Mouse (Mus musculus): ENCODE measurements around the gene Ints3.

DNA sequence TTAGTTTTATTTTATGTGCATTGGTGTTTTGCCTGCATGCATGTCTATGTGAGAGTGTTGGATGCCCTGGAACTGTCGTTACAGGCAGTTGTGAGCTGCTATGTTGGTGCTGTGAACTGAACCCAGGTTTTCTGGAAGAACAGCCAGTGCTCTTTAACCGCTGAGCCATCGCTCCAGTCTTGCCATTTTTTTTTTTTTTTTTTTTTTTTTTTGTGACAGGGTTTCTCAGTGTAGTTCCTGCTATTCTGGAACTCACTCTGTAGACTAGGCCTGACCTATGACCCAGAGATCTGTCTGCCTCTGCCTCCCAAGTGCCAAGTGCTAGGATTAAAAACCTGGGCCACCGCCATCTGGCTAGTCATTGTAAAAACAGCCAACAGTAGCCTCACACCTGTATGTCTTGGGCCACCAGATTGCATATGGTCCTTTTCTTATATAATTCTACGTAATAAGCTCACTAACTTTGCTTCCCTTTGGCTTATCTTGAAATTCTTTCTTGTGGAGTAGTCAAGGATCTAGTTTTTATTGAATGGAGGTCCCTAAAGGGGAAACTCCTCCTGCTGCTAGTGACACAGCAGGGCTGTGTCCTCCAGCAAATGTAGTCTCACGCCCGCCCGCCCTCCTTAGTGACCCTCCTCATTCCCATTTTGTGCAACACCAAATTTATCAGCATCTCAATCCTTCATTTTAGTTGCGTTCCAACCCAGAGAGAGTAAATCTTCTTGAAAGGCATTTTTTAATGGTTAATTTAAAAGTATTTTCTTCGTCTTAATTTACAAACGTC, 12.2 kb upstream of the Ints3 start:
- TF ChIP-seq CTCF (IDR thresholded peaks at IDR 0.05; ENCODE audit: insufficient read depth, low read length) = no peak
- TF ChIP-seq POLR2A (IDR thresholded peaks at IDR 0.05; ENCODE audit: borderline replicate concordance, extremely low read depth, low read depth, low read length) = no peak

Data from lung, adult 2 months (tissue).